Mouse (Mus musculus): Measurements from ENCODE around the gene Slc25a4.

Gene Slc25a4

GRCm38 (mm10) chr8:46204974-46205640 lies 6.0 kb downstream of the Slc25a4 start:
- DNase-seq: no peak

GRCm38 (mm10) chr8:46204301-46204700 lies 6.8 kb downstream of the Slc25a4 start:
- no peak for DNase-seq

GRCm38 (mm10) chr8:46202350-46202749 lies 8.7 kb downstream of the Slc25a4 start:
- DNase-seq: no peak

GRCm38 (mm10) chr8:46197673-46198072 lies 13.4 kb downstream of the Slc25a4 start:
- DNase-seq: no peak

- no peak for DNase-seq
Observed at GRCm38 (mm10) chr8:46196877-46197276, 14.2 kb downstream of the Slc25a4 start.

- no peak for DNase-seq
Observed at GRCm38 (mm10) chr8:46193100-46193499, 18.0 kb downstream of the Slc25a4 start.

GRCm38 (mm10) chr8:46185361-46185760 lies 25.7 kb downstream of the Slc25a4 start:
- DNase-seq: peak; percentile 47

- DNase-seq: no peak
Observed at GRCm38 (mm10) chr8:46180136-46180535, 30.9 kb downstream of the Slc25a4 start.

GRCm38 (mm10) chr8:46173651-46174050 lies 37.4 kb downstream of the Slc25a4 start:
- DNase-seq: no peak

- no peak for DNase-seq
Observed at GRCm38 (mm10) chr8:46163870-46164190, 47.3 kb downstream of the Slc25a4 start.

GRCm38 (mm10) chr8:46162953-46163869 lies 47.9 kb downstream of the Slc25a4 start:
- peak; percentile 98 for DNase-seq
